Mouse (Mus musculus) liver, embryonic 11.5 days (tissue): ENCODE data around the gene Gm49361. TPM values are rescaled to one million over a fixed set of nuclear protein-coding genes. Genes with fewer than 3 reads are reported as not detected.
"Not testable (repeated sequence)": the region's sequence is repeated elsewhere in the genome, so short reads cannot be mapped to it uniquely, and the experiment has no call there.

ENCODE experiments used
- ATAC-seq: fragments of 200-750 bp; cut with Nextera tagmentation; replicated peaks from 2 replicates; pipeline ENCODE4 v1.8.0; 2017; ENCODE audit warnings: moderate number of reproducible peaks, mild to moderate bottlenecking, moderate TSS enrichment, moderate library complexity; ENCODE audit not compliant: low FRiP score
- DNase-seq: peaks from one replicate; pipeline ENCODE4 v3.0.0-alpha.2; 2017; ENCODE audit warnings: low spot score
- H3K27ac ChIP-seq: fragments of 300-500 bp; sonication (generic); 2 replicates; pipeline ENCODE4 v1.5.1; 2014; ENCODE audit warnings: mild to moderate bottlenecking, low read depth, low read length, control low read depth
- H3K27me3 ChIP-seq: fragments of 300-500 bp; sonication (generic); replicated peaks from 2 replicates; pipeline ENCODE4 v1.6.1; 2014; ENCODE audit warnings: low read length, mixed read lengths; ENCODE audit not compliant: control insufficient read depth, insufficient read depth
- H3K36me3 ChIP-seq: fragments of 300-500 bp; sonication (generic); 2 replicates; pipeline ENCODE4 v1.6.1; 2014; ENCODE audit warnings: mild to moderate bottlenecking, low read length, moderate library complexity, mixed read lengths; ENCODE audit not compliant: control insufficient read depth, insufficient read depth
- H3K4me1 ChIP-seq: fragments of 300-500 bp; sonication (generic); replicated peaks from 2 replicates; pipeline ENCODE4 v1.6.1; 2014; ENCODE audit warnings: low read length, mixed read lengths; ENCODE audit not compliant: control insufficient read depth, insufficient read depth
- H3K4me2 ChIP-seq: fragments of 300-500 bp; sonication (generic); 2 replicates; pipeline ENCODE4 v1.6.1; 2014; ENCODE audit warnings: mild to moderate bottlenecking, control low read depth, moderate library complexity
- H3K4me3 ChIP-seq: fragments of 300-500 bp; sonication (generic); 2 replicates; pipeline ENCODE4 v1.5.1; 2014; ENCODE audit warnings: low read depth, low read length, control low read depth
- H3K9ac ChIP-seq: fragments of 300-500 bp; sonication (generic); 2 replicates; pipeline ENCODE4 v1.6.1; 2014; ENCODE audit warnings: low read depth, low read length, control low read depth
- H3K9me3 ChIP-seq: fragments of 300-500 bp; sonication (generic); 2 replicates; pipeline ENCODE4 v1.6.1; 2016; ENCODE audit warnings: low read length, inconsistent platforms, mixed read lengths; ENCODE audit not compliant: control insufficient read depth
- WGBS: fragments of 180-500 bp; shearing (Covaris S2); extraction: QIAGEN DNeasy Blood & Tissue Kit; methylation state at CpG from one replicate; pipeline ENCODE4 v1.1.7; 2014; 5-methylcytosine and 5-hydroxymethylcytosine counted together
- polyA plus RNA-seq: library from polyadenylated mRNA; unstranded; fragments of >200 nt; fragmentation: Nextera tagmentation; extraction: Ambion mirVana; gene quantifications from 2 replicates; pipeline ENCODE4 v1.2.1, GENCODE M21; 2014

Gene Gm49361
- polyA plus RNA-seq, 1 experiment from 2014 or later = not detected

DNA sequence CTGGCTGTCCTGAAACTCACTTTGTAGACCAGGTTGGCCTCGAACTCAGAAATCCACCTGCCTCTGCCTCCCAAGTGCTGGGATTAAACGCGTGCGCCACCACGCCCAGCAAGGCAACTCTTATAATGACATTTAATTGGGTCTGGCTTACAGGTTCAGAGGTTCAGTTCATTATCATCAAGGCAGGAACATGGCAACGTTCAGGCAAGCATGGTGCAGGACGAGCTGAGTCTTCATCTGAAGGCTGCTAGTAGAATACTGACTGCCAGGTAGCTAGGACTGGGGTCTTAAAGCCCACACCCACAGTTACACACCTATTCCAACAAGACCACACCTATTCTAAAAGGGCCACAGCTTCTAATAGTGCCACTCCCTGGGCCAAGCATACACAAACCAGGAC lies 57.8 kb downstream of the Gm49361 start:
- not testable (repeated sequence) for H3K36me3 ChIP-seq, H3K4me1 ChIP-seq, H3K27ac ChIP-seq, ATAC-seq, H3K27me3 ChIP-seq, H3K4me3 ChIP-seq, DNase-seq, H3K9me3 ChIP-seq, H3K4me2 ChIP-seq, H3K9ac ChIP-seq
- 80% methylated on average over 7 of the region's 7 CpGs for WGBS

GRCm38 (mm10) chr14:57687441-57687840 lies 58.5 kb downstream of the Gm49361 start:
- no peak for ATAC-seq

DNA sequence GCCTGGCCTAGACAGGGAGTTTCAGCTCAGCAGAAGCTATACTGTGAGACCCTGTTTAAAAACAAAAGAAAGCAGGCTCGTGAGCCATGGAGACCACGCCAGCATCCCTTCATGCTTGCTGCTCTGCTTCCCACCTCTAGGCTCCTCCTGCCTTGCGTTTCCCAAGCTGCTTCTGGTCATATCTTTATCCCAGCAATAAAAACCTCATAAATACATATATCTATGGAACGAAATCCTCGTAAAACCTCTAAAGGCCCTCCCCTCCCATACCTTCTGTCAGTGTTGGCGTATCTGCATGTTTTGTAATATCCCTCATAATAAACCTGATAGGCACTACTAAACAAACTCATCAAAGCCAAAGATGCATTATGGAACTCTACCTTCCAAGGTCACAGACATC lies 59.3 kb downstream of the Gm49361 start:
- no peak for DNase-seq
- H3K27me3 ChIP-seq = no peaks in the 10 kb centered on the region
- H3K36me3 ChIP-seq = peaks cover 6% of the 10 kb centered on the region; the same call in 1 of the 2 replicates
- H3K9me3 ChIP-seq = no peaks in the 10 kb centered on the region
- WGBS = 85% methylated on average over 6 of the region's 6 CpGs
- no peak overlapping the region for H3K4me2 ChIP-seq
- H3K27ac ChIP-seq = no peak overlapping the region
- no peak overlapping the region for H3K4me3 ChIP-seq
- no peaks in the 10 kb centered on the region for H3K4me1 ChIP-seq
- no peak overlapping the region for H3K9ac ChIP-seq
- ATAC-seq = no peak

More at GRCm38 (mm10) chr14:57687441-57687840, 58.5 kb downstream of the Gm49361 start:
- Histone ChIP-seq H3K4me3 (no peak overlapping the region), H3K36me3 (peaks cover 7% of the 10 kb centered on the region; the same call in 1 of the 2 replicates), H3K9ac (no peak overlapping the region), H3K27me3 (no peaks in the 10 kb centered on the region), H3K27ac (no peak overlapping the region), H3K4me1 (no peaks in the 10 kb centered on the region), H3K9me3 (no peaks in the 10 kb centered on the region), H3K4me2 (no peak overlapping the region)
- no peak for DNase-seq
- WGBS = 77% methylated on average over 5 of the region's 5 CpGs

GRCm38 (mm10) chr14:57684579-57684978 lies 61.3 kb downstream of the Gm49361 start:
- ATAC-seq (0 out of 2 replicates have a peak, but pooled peaks have one; percentile 51), DNase-seq (no peak)
- Histone ChIP-seq H3K9ac (no peak overlapping the region), H3K36me3 (no peaks in the 10 kb centered on the region), H3K27ac (no peak overlapping the region), H3K4me3 (no peak overlapping the region), H3K27me3 (no peaks in the 10 kb centered on the region), H3K9me3 (no peaks in the 10 kb centered on the region), H3K4me1 (no peaks in the 10 kb centered on the region), H3K4me2 (no peak overlapping the region)
- WGBS = 15% methylated on average over 1 of the region's 1 CpGs

DNA sequence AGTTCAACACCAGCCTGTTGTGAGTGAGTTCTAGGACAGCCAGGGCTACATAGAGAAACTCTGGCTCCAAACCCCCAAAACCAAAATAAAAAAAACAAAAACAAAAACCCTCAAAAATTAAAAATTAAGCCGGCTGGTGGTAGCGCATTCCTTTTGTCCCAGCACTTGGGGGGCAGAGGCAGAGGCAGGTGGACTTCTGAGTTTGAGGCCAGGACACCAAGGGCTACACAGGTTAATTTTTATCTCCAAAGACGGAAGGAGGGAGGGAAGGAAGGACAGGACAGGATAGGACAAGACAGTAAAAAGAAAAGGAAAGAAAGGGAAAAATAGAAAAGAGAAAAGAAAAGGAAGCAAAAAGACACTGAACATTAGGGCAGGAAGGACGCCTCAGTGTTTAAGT lies 63.2 kb downstream of the Gm49361 start:
- H3K27ac ChIP-seq = no peak overlapping the region
- no peak for ATAC-seq

DNA sequence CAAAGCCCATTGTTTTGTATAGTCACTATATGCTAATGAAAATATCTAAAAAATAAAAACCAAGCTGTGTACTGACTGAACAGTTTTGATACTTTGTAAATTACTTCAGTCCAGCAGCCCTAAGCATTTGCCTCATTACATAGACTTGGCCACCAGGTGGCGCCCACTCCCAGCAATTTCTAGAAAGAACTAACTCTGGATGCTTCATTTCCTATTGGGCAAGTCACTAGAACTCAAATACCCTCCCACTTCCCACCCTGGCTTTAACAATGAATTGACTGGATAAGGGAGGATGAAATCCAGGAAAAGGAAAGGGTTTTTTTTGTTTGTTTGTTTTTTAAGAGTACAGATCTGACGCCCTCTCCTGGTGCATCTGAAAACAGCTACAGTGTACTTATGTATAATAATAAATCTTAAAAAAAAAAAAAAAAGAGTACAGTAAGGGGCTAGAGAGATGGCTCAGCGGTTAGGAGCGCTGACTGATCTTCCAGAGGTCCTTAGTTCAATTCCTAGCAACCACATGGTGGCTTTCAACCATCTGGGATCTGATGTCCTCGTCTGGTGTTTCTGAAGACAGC lies 65.9 kb downstream of the Gm49361 start:
- ATAC-seq = no peak
- no peaks in the 10 kb centered on the region for H3K27me3 ChIP-seq
- no peak overlapping the region for H3K4me3 ChIP-seq
- H3K9me3 ChIP-seq = no peaks in the 10 kb centered on the region
- WGBS = 40% methylated on average over 5 of the region's 5 CpGs
- H3K4me2 ChIP-seq = no peak overlapping the region
- peak; percentile 79 for DNase-seq
- H3K36me3 ChIP-seq = no peaks in the 10 kb centered on the region
- no peak overlapping the region for H3K27ac ChIP-seq
- H3K9ac ChIP-seq = no peak overlapping the region
- no peaks in the 10 kb centered on the region for H3K4me1 ChIP-seq

More for the DNA sequence above, 63.2 kb downstream of the Gm49361 start:
- Histone ChIP-seq H3K4me2 (no peak overlapping the region), H3K4me3 (no peak overlapping the region), H3K36me3 (no peaks in the 10 kb centered on the region), H3K27me3 (no peaks in the 10 kb centered on the region), H3K4me1 (no peaks in the 10 kb centered on the region), H3K9ac (no peak overlapping the region), H3K9me3 (no peaks in the 10 kb centered on the region)
- no peak for DNase-seq
- WGBS = 75% methylated on average over 4 of the region's 4 CpGs

DNA sequence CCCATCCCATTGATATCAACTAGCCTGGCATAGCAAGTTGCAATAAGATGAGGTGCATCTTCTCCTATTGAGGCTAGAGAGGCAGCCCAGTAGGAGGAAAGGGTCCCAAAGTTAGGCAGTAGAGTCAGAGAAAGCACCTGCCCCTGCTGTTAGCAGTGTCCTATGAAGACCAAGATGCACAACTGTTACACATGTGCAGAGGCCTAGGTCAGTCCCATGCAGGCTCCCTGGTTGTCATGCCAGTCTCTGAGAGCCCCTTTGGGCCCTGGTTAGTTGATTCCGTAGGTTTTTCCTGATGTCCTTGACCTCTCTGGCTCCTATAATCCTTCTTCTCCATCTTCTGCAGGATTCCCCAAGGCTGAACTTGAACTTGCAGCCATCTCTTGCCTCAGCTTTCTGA lies 66.4 kb downstream of the Gm49361 start:
- ATAC-seq (no peak), DNase-seq (no peak)
- H3K4me3 ChIP-seq = no peak overlapping the region
- no peaks in the 10 kb centered on the region for H3K9me3 ChIP-seq
- no peaks in the 10 kb centered on the region for H3K27me3 ChIP-seq
- WGBS = 24% methylated on average over 1 of the region's 1 CpGs
- no peaks in the 10 kb centered on the region for H3K36me3 ChIP-seq
- no peaks in the 10 kb centered on the region for H3K4me1 ChIP-seq
- H3K4me2 ChIP-seq = no peak overlapping the region
- no peak overlapping the region for H3K27ac ChIP-seq
- no peak overlapping the region for H3K9ac ChIP-seq

DNA sequence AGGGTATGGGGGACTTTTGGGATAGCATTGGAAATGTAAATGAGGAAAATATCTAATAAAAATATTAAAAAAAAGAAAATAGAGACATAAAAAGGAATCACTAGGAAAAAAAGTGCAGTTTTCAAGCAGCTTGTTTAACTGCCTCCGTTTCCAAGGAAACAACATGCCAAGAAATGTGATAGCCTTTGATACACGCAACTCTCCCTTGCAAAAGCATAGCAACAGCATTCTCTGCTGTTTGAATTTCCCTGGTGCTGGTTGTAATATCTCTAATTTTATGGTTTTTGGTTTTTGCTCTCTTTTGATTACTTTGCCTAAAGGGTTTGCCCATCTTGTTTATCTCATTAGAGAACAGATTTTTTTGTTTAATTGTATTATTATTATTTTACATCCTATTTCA lies 70.4 kb downstream of the Gm49361 start:
- DNase-seq (no peak), ATAC-seq (no peak)
- H3K4me1 ChIP-seq = no peaks in the 10 kb centered on the region
- no peak overlapping the region for H3K4me2 ChIP-seq
- 68% methylated on average over 2 of the region's 2 CpGs for WGBS
- H3K36me3 ChIP-seq = no peaks in the 10 kb centered on the region
- no peak overlapping the region for H3K27ac ChIP-seq
- H3K4me3 ChIP-seq = no peak overlapping the region
- no peak overlapping the region for H3K9ac ChIP-seq
- no peaks in the 10 kb centered on the region for H3K27me3 ChIP-seq
- H3K9me3 ChIP-seq = no peaks in the 10 kb centered on the region

DNA sequence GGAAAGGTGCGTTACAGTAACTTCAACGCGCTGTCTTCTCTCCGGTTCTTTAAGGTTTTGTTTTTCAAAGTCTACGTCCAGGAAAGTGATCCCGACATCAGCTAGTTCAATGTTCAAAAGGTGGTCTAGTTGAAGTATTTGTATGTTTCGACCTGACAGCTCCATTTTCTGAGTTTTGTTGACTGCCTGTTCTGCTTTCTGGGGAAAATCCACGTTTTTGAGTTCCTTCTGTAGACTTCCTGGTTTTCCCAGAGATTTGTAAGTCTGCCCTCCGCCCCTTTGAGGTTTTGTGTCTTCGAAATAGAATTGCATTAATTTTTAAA lies 80.3 kb downstream of the Gm49361 start:
- Histone ChIP-seq H3K9me3 (no peaks in the 10 kb centered on the region), H3K4me2 (peak overlapping the region; percentile 86), H3K4me1 (peaks cover 9% of the 10 kb centered on the region; the same call in 1 of the 2 replicates), H3K9ac (peak overlapping the region; percentile 95), H3K27ac (peak overlapping the region; percentile 90), H3K36me3 (no peaks in the 10 kb centered on the region; the same call in 1 of the 2 replicates), H3K27me3 (no peaks in the 10 kb centered on the region), H3K4me3 (peak overlapping the region; percentile 93)
- WGBS = 6% methylated on average over 10 of the region's 10 CpGs
- DNase-seq = no peak
- ATAC-seq = no peak
